Mouse (Mus musculus): Measurements from ENCODE around the gene Csnk1e. TPM values are rescaled to one million over a fixed set of nuclear protein-coding genes. Genes with fewer than 3 reads are reported as not detected.

Csnk1e gene
- polyA plus RNA-seq, 1 experiment from 2014 or later = 213 TPM

GRCm38 (mm10) chr15:79424602-79425001, 30.8 kb downstream of the Csnk1e start:
- Histone ChIP-seq H3K4me1 (ENCODE audit: control insufficient read depth, insufficient read depth, low read length) (no peaks in the 10 kb centered on the region), H3K4me3 (ENCODE audit: low read depth, low read length) (no peak overlapping the region), H3K36me3 (ENCODE audit: control insufficient read depth, insufficient read depth, low read length) (peaks cover 59% of the 10 kb centered on the region), H3K9me3 (ENCODE audit: control insufficient read depth, low read length) (no peaks in the 10 kb centered on the region), H3K9ac (ENCODE audit: low read length) (no peak overlapping the region), H3K27me3 (ENCODE audit: control insufficient read depth, insufficient read depth, low read length) (no peaks in the 10 kb centered on the region), H3K4me2 (ENCODE audit: low read depth) (no peak overlapping the region), H3K27ac (ENCODE audit: low read depth, low read length) (no peak overlapping the region)
- DNase-seq (ENCODE audit: low spot score) (no peak), ATAC-seq (ENCODE audit: insufficient read depth, low FRiP score, low TSS enrichment) (no peak)
- WGBS = 94% methylated on average over 17 of the region's 17 CpGs

- Histone ChIP-seq H3K27ac (ENCODE audit: low read depth, low read length) (no peak overlapping the region), H3K36me3 (ENCODE audit: control insufficient read depth, insufficient read depth, low read length) (peaks cover 60% of the 10 kb centered on the region), H3K9ac (ENCODE audit: low read length) (no peak overlapping the region), H3K9me3 (ENCODE audit: control insufficient read depth, low read length) (no peaks in the 10 kb centered on the region), H3K4me1 (ENCODE audit: control insufficient read depth, insufficient read depth, low read length) (no peaks in the 10 kb centered on the region), H3K27me3 (ENCODE audit: control insufficient read depth, insufficient read depth, low read length) (no peaks in the 10 kb centered on the region), H3K4me2 (ENCODE audit: low read depth) (no peak overlapping the region), H3K4me3 (ENCODE audit: low read depth, low read length) (no peak overlapping the region)
- DNase-seq (ENCODE audit: low spot score) = no peak
- WGBS = 94% methylated on average over 6 of the region's 6 CpGs
- ATAC-seq (ENCODE audit: insufficient read depth, low FRiP score, low TSS enrichment) = no peak
These were observed 32.6 kb downstream of the Csnk1e start for GRCm38 (mm10) chr15:79422715-79423243.

- no peaks in the 10 kb centered on the region for H3K27me3 ChIP-seq (ENCODE audit: control insufficient read depth, insufficient read depth, low read length)
- no peak overlapping the region for H3K27ac ChIP-seq (ENCODE audit: low read depth, low read length)
- no peak for ATAC-seq (ENCODE audit: insufficient read depth, low FRiP score, low TSS enrichment)
- no peak for DNase-seq (ENCODE audit: low spot score)
- H3K4me1 ChIP-seq (ENCODE audit: control insufficient read depth, insufficient read depth, low read length) = no peaks in the 10 kb centered on the region
- no peak overlapping the region for H3K4me2 ChIP-seq (ENCODE audit: low read depth)
- no peak overlapping the region for H3K4me3 ChIP-seq (ENCODE audit: low read depth, low read length)
- 91% methylated on average over 11 of the region's 11 CpGs for WGBS
- H3K36me3 ChIP-seq (ENCODE audit: control insufficient read depth, insufficient read depth, low read length) = peaks cover 40% of the 10 kb centered on the region
- no peak overlapping the region for H3K9ac ChIP-seq (ENCODE audit: low read length)
- no peaks in the 10 kb centered on the region for H3K9me3 ChIP-seq (ENCODE audit: control insufficient read depth, low read length)
These were observed 36.7 kb downstream of the Csnk1e start for GRCm38 (mm10) chr15:79418677-79419076.

GRCm38 (mm10) chr15:79418265-79418664, 37.1 kb downstream of the Csnk1e start:
- DNase-seq (ENCODE audit: low spot score) (no peak), ATAC-seq (ENCODE audit: insufficient read depth, low FRiP score, low TSS enrichment) (no peak)
- H3K27ac ChIP-seq (ENCODE audit: low read depth, low read length) = no peak overlapping the region
- H3K27me3 ChIP-seq (ENCODE audit: control insufficient read depth, insufficient read depth, low read length) = no peaks in the 10 kb centered on the region
- 95% methylated on average over 3 of the region's 3 CpGs for WGBS
- no peaks in the 10 kb centered on the region for H3K4me1 ChIP-seq (ENCODE audit: control insufficient read depth, insufficient read depth, low read length)
- no peak overlapping the region for H3K4me2 ChIP-seq (ENCODE audit: low read depth)
- H3K9ac ChIP-seq (ENCODE audit: low read length) = no peak overlapping the region
- peaks cover 36% of the 10 kb centered on the region for H3K36me3 ChIP-seq (ENCODE audit: control insufficient read depth, insufficient read depth, low read length)
- H3K9me3 ChIP-seq (ENCODE audit: control insufficient read depth, low read length) = no peaks in the 10 kb centered on the region
- H3K4me3 ChIP-seq (ENCODE audit: low read depth, low read length) = no peak overlapping the region

- Histone ChIP-seq H3K27me3 (ENCODE audit: control insufficient read depth, insufficient read depth, low read length) (no peaks in the 10 kb centered on the region), H3K4me2 (ENCODE audit: low read depth) (no peak overlapping the region), H3K4me1 (ENCODE audit: control insufficient read depth, insufficient read depth, low read length) (no peaks in the 10 kb centered on the region), H3K27ac (ENCODE audit: low read depth, low read length) (no peak overlapping the region), H3K36me3 (ENCODE audit: control insufficient read depth, insufficient read depth, low read length) (peaks cover 27% of the 10 kb centered on the region), H3K4me3 (ENCODE audit: low read depth, low read length) (no peak overlapping the region), H3K9ac (ENCODE audit: low read length) (no peak overlapping the region), H3K9me3 (ENCODE audit: control insufficient read depth, low read length) (no peaks in the 10 kb centered on the region)
- WGBS = 97% methylated on average over 3 of the region's 3 CpGs
- DNase-seq (ENCODE audit: low spot score) (no peak), ATAC-seq (ENCODE audit: insufficient read depth, low FRiP score, low TSS enrichment) (no peak)
These were observed 38.0 kb downstream of the Csnk1e start for GRCm38 (mm10) chr15:79417379-79417778.

GRCm38 (mm10) chr15:79416460-79417085, 38.8 kb downstream of the Csnk1e start:
- peaks cover 21% of the 10 kb centered on the region for H3K36me3 ChIP-seq (ENCODE audit: control insufficient read depth, insufficient read depth, low read length)
- 93% methylated on average over 10 of the region's 10 CpGs for WGBS

GRCm38 (mm10) chr15:79414513-79414912, 40.9 kb downstream of the Csnk1e start:
- Histone ChIP-seq H3K27me3 (ENCODE audit: control insufficient read depth, insufficient read depth, low read length) (no peaks in the 10 kb centered on the region), H3K9ac (ENCODE audit: low read length) (no peak overlapping the region), H3K4me1 (ENCODE audit: control insufficient read depth, insufficient read depth, low read length) (no peaks in the 10 kb centered on the region), H3K9me3 (ENCODE audit: control insufficient read depth, low read length) (no peaks in the 10 kb centered on the region), H3K4me3 (ENCODE audit: low read depth, low read length) (no peak overlapping the region), H3K27ac (ENCODE audit: low read depth, low read length) (no peak overlapping the region), H3K4me2 (ENCODE audit: low read depth) (no peak overlapping the region), H3K36me3 (ENCODE audit: control insufficient read depth, insufficient read depth, low read length) (peaks cover 15% of the 10 kb centered on the region)
- DNase-seq (ENCODE audit: low spot score) (no peak), ATAC-seq (ENCODE audit: insufficient read depth, low FRiP score, low TSS enrichment) (no peak)
- WGBS = 70% methylated on average over 4 of the region's 4 CpGs

More at GRCm38 (mm10) chr15:79416460-79417085, 38.8 kb downstream of the Csnk1e start:
- Histone ChIP-seq H3K9me3 (ENCODE audit: control insufficient read depth, low read length) (no peaks in the 10 kb centered on the region), H3K9ac (ENCODE audit: low read length) (no peak overlapping the region), H3K4me1 (ENCODE audit: control insufficient read depth, insufficient read depth, low read length) (no peaks in the 10 kb centered on the region), H3K27me3 (ENCODE audit: control insufficient read depth, insufficient read depth, low read length) (no peaks in the 10 kb centered on the region), H3K4me3 (ENCODE audit: low read depth, low read length) (no peak overlapping the region), H3K4me2 (ENCODE audit: low read depth) (no peak overlapping the region), H3K27ac (ENCODE audit: low read depth, low read length) (no peak overlapping the region)
- no peak for DNase-seq (ENCODE audit: low spot score)
- no peak for ATAC-seq (ENCODE audit: insufficient read depth, low FRiP score, low TSS enrichment)

- ATAC-seq (ENCODE audit: insufficient read depth, low FRiP score, low TSS enrichment) (no peak), DNase-seq (ENCODE audit: low spot score) (no peak)
- H3K4me1 ChIP-seq (ENCODE audit: control insufficient read depth, insufficient read depth, low read length) = no peaks in the 10 kb centered on the region
- no peaks in the 10 kb centered on the region for H3K27me3 ChIP-seq (ENCODE audit: control insufficient read depth, insufficient read depth, low read length)
- WGBS = 86% methylated on average over 8 of the region's 8 CpGs
- H3K4me2 ChIP-seq (ENCODE audit: low read depth) = no peak overlapping the region
- H3K9ac ChIP-seq (ENCODE audit: low read length) = no peak overlapping the region
- H3K27ac ChIP-seq (ENCODE audit: low read depth, low read length) = no peak overlapping the region
- peaks cover 10% of the 10 kb centered on the region for H3K36me3 ChIP-seq (ENCODE audit: control insufficient read depth, insufficient read depth, low read length)
- no peaks in the 10 kb centered on the region for H3K9me3 ChIP-seq (ENCODE audit: control insufficient read depth, low read length)
- H3K4me3 ChIP-seq (ENCODE audit: low read depth, low read length) = no peak overlapping the region
These were observed 41.6 kb downstream of the Csnk1e start for GRCm38 (mm10) chr15:79413802-79414201.

GRCm38 (mm10) chr15:79413201-79413600, 42.2 kb downstream of the Csnk1e start:
- H3K4me3 ChIP-seq (ENCODE audit: low read depth, low read length) = no peak overlapping the region
- no peak for ATAC-seq (ENCODE audit: insufficient read depth, low FRiP score, low TSS enrichment)
- WGBS = 98% methylated on average over 3 of the region's 3 CpGs
- no peak for DNase-seq (ENCODE audit: low spot score)
- peaks cover 5% of the 10 kb centered on the region for H3K36me3 ChIP-seq (ENCODE audit: control insufficient read depth, insufficient read depth, low read length)
- H3K9me3 ChIP-seq (ENCODE audit: control insufficient read depth, low read length) = no peaks in the 10 kb centered on the region
- H3K27me3 ChIP-seq (ENCODE audit: control insufficient read depth, insufficient read depth, low read length) = no peaks in the 10 kb centered on the region
- H3K4me2 ChIP-seq (ENCODE audit: low read depth) = no peak overlapping the region
- no peaks in the 10 kb centered on the region for H3K4me1 ChIP-seq (ENCODE audit: control insufficient read depth, insufficient read depth, low read length)
- no peak overlapping the region for H3K9ac ChIP-seq (ENCODE audit: low read length)
- H3K27ac ChIP-seq (ENCODE audit: low read depth, low read length) = no peak overlapping the region

Measured in neural tube, embryonic 11.5 days (tissue).